Mouse (Mus musculus) forebrain, embryonic 11.5 days (tissue): ENCODE measurements at regions not wholly inside any gene's neighbourhood (a gene's known extent, or its start where the extent isn't known, plus 50 kb on each side); places are given as distances from the start of the nearest gene placed in this dataset.
A peak's percentile ranks its signal among the peaks of the same experiment; 100 is the strongest.

Source experiments
- ATAC-seq: fragments of 200-750 bp; cut with Nextera tagmentation; replicated peaks from 2 replicates; pipeline ENCODE4 v1.8.0; 2017; ENCODE audit warnings: moderate TSS enrichment; ENCODE audit not compliant: low FRiP score
- DNase-seq: peaks from one replicate; pipeline ENCODE4 v3.0.0-alpha.2; 2017; ENCODE audit warnings: low spot score
- H3K27ac ChIP-seq: fragments of 300-500 bp; sonication (generic); 2 replicates; pipeline ENCODE4 v1.5.1; 2014; ENCODE audit warnings: low read depth, low read length
- H3K27me3 ChIP-seq: fragments of 300-500 bp; sonication (generic); 2 replicates; pipeline ENCODE4 v1.6.1; 2014; ENCODE audit warnings: mild to moderate bottlenecking, low read length, mixed read lengths; ENCODE audit not compliant: control insufficient read depth, insufficient read depth
- H3K36me3 ChIP-seq: fragments of 300-500 bp; sonication (generic); 2 replicates; pipeline ENCODE4 v1.6.1; 2014; ENCODE audit warnings: mild to moderate bottlenecking, low read length, moderate library complexity, mixed read lengths; ENCODE audit not compliant: control insufficient read depth, insufficient read depth
- H3K4me1 ChIP-seq: fragments of 300-500 bp; sonication (generic); replicated peaks from 2 replicates; pipeline ENCODE4 v1.6.1; 2014; ENCODE audit warnings: low read length, mixed read lengths; ENCODE audit not compliant: control insufficient read depth, insufficient read depth
- H3K4me2 ChIP-seq: fragments of 300-500 bp; sonication (generic); 2 replicates; pipeline ENCODE4 v1.6.1; 2014; ENCODE audit warnings: low read depth, mild to moderate bottlenecking, low read length, moderate library complexity, mixed read lengths; ENCODE audit not compliant: severe bottlenecking
- H3K4me3 ChIP-seq: fragments of 300-500 bp; sonication (generic); 2 replicates; pipeline ENCODE4 v1.5.1; 2014; ENCODE audit warnings: low read depth, low read length
- H3K9ac ChIP-seq: fragments of 300-500 bp; sonication (generic); 2 replicates; pipeline ENCODE4 v1.6.1; 2014; ENCODE audit warnings: low read length
- H3K9me3 ChIP-seq: fragments of 300-500 bp; sonication (generic); 2 replicates; pipeline ENCODE4 v1.6.1; 2016; ENCODE audit warnings: low read length, mixed read lengths; ENCODE audit not compliant: control insufficient read depth
- WGBS: fragments of 180-500 bp; shearing (Covaris S2); extraction: QIAGEN DNeasy Blood & Tissue Kit; methylation state at CpG from one replicate; pipeline ENCODE4 v1.1.7; 2014; 5-methylcytosine and 5-hydroxymethylcytosine counted together

DNA sequence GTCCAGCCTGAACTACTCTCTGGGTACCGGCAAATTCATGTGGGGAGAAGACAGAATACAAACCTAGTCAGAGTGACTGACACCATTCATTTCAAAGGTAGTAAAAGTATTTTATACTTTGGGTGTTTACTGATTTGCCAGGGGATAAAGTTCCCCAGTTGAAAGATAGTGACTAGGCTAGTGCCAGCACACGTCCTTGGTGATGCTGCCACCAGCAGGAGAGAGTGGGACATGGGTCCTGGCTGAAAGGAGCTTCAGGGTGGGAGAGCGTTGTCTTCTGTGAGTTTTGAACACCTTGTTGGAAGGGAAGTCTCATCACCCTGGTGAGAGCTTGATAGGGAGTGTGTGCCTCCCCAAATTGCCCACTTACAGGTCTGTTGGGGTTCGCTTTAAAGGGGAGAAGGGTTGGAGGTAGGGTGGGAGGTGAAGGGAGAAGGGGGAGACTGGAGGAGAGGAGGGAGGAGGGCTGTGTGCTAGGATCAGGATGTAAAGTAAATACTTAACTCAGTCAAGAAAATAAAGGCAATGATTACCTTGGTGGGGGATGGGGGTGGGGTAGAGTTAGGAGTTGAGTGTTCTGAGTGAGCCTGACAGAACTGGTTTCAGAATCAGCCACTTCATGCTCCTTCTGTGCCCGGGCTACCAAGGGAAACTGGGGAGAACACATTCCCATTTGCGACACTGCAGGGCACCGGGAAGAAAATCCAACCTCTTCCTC is 273.9 kb downstream of the Dhx35 start:
- H3K9me3 ChIP-seq, result no peaks in the 10 kb centered on the region
- no peaks in the 10 kb centered on the region for H3K36me3 ChIP-seq
- H3K4me2 ChIP-seq, result no peak overlapping the region
- no peak overlapping the region for H3K27ac ChIP-seq
- H3K4me1 ChIP-seq, result no peaks in the 10 kb centered on the region; the same call in 1 of the 2 replicates
- ATAC-seq (no peak), DNase-seq (no peak)
- H3K9ac ChIP-seq, result no peak overlapping the region
- 48% methylated on average over 7 of the region's 7 CpGs for WGBS
- no peaks in the 10 kb centered on the region for H3K27me3 ChIP-seq
- no peak overlapping the region for H3K4me3 ChIP-seq

GRCm38 (mm10) chr2:159069180-159069579 is 274.6 kb downstream of the Dhx35 start:
- Histone ChIP-seq H3K27me3 (no peaks in the 10 kb centered on the region), H3K27ac (no peak overlapping the region), H3K9me3 (no peaks in the 10 kb centered on the region), H3K4me3 (no peak overlapping the region), H3K4me1 (no peaks in the 10 kb centered on the region; the same call in 1 of the 2 replicates), H3K36me3 (no peaks in the 10 kb centered on the region), H3K4me2 (no peak overlapping the region), H3K9ac (no peak overlapping the region)
- ATAC-seq (no peak), DNase-seq (no peak)
- WGBS, result 22% methylated on average over 6 of the region's 6 CpGs

DNA sequence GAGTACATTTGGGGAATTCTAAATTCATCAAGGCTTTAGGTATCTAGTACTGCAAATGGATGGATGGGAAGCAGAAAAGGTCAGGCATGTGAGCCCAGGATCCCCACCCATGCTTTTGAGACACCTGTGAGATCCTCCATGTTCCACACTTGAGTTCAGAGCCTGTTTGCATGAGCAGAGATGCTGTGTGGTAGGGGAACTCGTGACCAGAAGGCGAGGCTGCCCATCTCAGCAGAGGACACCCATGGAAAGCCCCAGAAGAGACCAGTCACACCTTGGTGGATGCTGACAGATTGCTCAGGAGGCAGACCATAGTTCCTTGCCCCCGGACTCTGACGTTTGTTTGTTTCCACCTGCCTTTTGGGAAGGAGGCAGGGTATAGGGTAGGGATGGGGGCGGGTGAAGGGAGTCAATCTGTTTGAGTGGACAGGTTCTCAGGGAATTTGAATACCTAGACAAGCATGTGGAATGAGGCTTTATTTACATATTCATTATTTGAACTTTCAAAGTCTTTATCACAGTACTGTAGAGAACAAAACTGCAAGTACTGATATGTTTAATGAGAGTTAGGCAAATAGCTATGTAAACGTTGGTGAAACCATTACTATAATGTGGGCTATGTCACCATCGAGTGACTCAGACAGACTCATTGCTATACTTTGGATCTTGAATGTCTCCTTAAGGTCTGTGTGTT is 278.5 kb downstream of the Dhx35 start:
- Histone ChIP-seq H3K4me1 (no peaks in the 10 kb centered on the region), H3K9ac (no peak overlapping the region), H3K9me3 (no peaks in the 10 kb centered on the region), H3K27ac (no peak overlapping the region), H3K4me2 (no peak overlapping the region), H3K36me3 (no peaks in the 10 kb centered on the region), H3K4me3 (no peak overlapping the region), H3K27me3 (no peaks in the 10 kb centered on the region)
- no peak for ATAC-seq
- WGBS, result 86% methylated on average over 7 of the region's 7 CpGs
- DNase-seq, result no peak

- Histone ChIP-seq H3K4me3 (no peak overlapping the region), H3K4me2 (no peak overlapping the region), H3K9me3 (no peaks in the 10 kb centered on the region), H3K27ac (no peak overlapping the region), H3K27me3 (no peaks in the 10 kb centered on the region), H3K4me1 (no peaks in the 10 kb centered on the region), H3K36me3 (no peaks in the 10 kb centered on the region), H3K9ac (no peak overlapping the region)
- ATAC-seq (no peak), DNase-seq (no peak)
- WGBS, result 83% methylated on average over 7 of the region's 7 CpGs
Observed at GRCm38 (mm10) chr2:159079836-159080235, 285.2 kb downstream of the Dhx35 start.

- no peak for DNase-seq
- H3K27ac ChIP-seq, result no peak overlapping the region
Observed at GRCm38 (mm10) chr2:159080784-159081544, 286.4 kb downstream of the Dhx35 start.

DNA sequence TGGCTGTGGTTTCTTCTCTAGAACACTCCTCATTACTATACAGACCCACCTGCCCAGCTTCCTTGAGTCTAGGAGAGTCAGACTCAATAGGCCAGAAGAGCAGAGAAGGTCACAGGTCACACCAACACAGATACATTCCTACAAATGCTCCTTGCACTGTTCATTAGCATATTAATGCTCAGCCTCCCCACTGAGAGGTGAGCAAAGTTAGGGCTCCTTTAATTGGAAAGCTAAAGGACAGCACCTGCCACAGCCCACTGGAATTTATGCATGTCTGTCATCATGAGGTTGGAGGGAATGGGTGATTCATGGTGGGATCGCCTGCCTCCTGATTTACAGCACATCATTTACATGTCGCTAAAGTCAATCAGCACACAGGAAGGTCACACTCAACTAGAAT is 292.2 kb downstream of the Dhx35 start:
- ATAC-seq, result no peak
- WGBS, result 86% methylated on average over 2 of the region's 2 CpGs
- Histone ChIP-seq H3K9ac (no peak overlapping the region), H3K27me3 (no peaks in the 10 kb centered on the region), H3K4me3 (no peak overlapping the region), H3K4me1 (no peaks in the 10 kb centered on the region), H3K36me3 (no peaks in the 10 kb centered on the region), H3K27ac (no peak overlapping the region), H3K4me2 (no peak overlapping the region), H3K9me3 (no peaks in the 10 kb centered on the region)
- DNase-seq, result no peak

More at GRCm38 (mm10) chr2:159080784-159081544, 286.4 kb downstream of the Dhx35 start:
- 70% methylated on average over 19 of the region's 19 CpGs for WGBS
- H3K9ac ChIP-seq, result no peak overlapping the region
- no peak overlapping the region for H3K4me2 ChIP-seq
- H3K4me1 ChIP-seq, result no peaks in the 10 kb centered on the region
- no peaks in the 10 kb centered on the region for H3K27me3 ChIP-seq
- no peaks in the 10 kb centered on the region for H3K36me3 ChIP-seq
- H3K4me3 ChIP-seq, result no peak overlapping the region
- H3K9me3 ChIP-seq, result no peaks in the 10 kb centered on the region
- ATAC-seq, result 0 out of 2 replicates have a peak, but pooled peaks have one; percentile 30

- Histone ChIP-seq H3K4me2 (no peak overlapping the region), H3K36me3 (no peaks in the 10 kb centered on the region), H3K4me3 (no peak overlapping the region), H3K4me1 (no peaks in the 10 kb centered on the region), H3K27ac (no peak overlapping the region), H3K9me3 (no peaks in the 10 kb centered on the region), H3K27me3 (no peaks in the 10 kb centered on the region), H3K9ac (no peak overlapping the region)
- no peak for DNase-seq
- WGBS, result 90% methylated on average over 4 of the region's 4 CpGs
- no peak for ATAC-seq
Observed at GRCm38 (mm10) chr2:159088196-159088595, 293.6 kb downstream of the Dhx35 start.

GRCm38 (mm10) chr2:159096667-159097066 is 302.1 kb downstream of the Dhx35 start:
- DNase-seq, result no peak
- H3K9ac ChIP-seq, result no peak overlapping the region
- ATAC-seq, result no peak

More at GRCm38 (mm10) chr2:159096667-159097066, 302.1 kb downstream of the Dhx35 start:
- Histone ChIP-seq H3K27ac (no peak overlapping the region), H3K9me3 (no peaks in the 10 kb centered on the region), H3K4me2 (no peak overlapping the region), H3K36me3 (no peaks in the 10 kb centered on the region), H3K27me3 (no peaks in the 10 kb centered on the region), H3K4me1 (no peaks in the 10 kb centered on the region), H3K4me3 (no peak overlapping the region)
- 44% methylated on average over 2 of the region's 2 CpGs for WGBS
